Mouse (Mus musculus): ENCODE results near the gene Rmnd5a.

DNA sequence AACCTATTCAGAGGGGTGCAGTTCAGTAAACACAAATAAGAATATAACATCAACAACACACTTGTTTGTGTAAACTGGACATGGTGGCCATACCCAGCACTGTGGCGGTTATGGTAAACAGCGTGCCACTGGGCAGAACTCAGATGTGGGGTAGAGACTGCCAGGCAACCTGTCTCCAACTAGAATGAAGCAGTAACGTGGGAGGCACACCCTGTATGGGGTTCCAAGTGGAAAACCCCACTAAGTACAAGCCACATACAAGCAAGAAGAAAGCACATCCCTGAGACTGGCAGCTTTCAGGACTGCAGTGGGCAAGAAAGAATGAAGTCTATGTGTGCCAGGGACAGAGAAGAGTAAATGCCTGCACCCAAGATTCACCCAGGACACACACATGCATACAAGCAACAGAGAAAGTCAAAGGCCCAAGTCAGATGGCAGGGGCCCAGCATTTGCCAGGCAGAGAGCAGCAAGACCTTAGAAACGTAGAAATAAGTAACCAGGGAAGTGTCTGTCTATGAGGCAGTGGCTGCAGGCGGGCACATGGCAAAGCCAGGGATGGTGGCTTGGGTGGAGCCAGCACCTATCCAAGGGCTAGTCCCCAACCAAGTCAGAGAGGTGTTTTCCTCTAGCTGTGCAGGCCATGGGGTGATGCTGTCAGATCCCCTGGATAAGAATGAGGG lies 68.3 kb downstream of the Rmnd5a start:
- TF ChIP-seq CTCF (IDR thresholded peaks at IDR 0.05; ENCODE audit: borderline replicate concordance, extremely low read depth, insufficient read depth, insufficient read length) (no peak), POLR2A (IDR thresholded peaks at IDR 0.05; ENCODE audit: borderline replicate concordance, extremely low read depth, insufficient read depth, insufficient read length, poor library complexity, severe bottlenecking) (no peak)
